Mouse (Mus musculus) testis, adult 2 months (tissue): ENCODE measurements around the gene Pusl1.

ENCODE experiments used
- CTCF ChIP-seq: fragments of 200-500 bp; IDR thresholded peaks from 2 replicates; pipeline ENCODE4 v1.5.1; 2012; ENCODE audit warnings: low read depth, mild to moderate bottlenecking, inconsistent platforms, low read length, moderate library complexity; ENCODE audit not compliant: control insufficient read depth, insufficient read depth, insufficient replicate concordance
- POLR2A ChIP-seq: fragments of 200-500 bp; IDR thresholded peaks from 2 replicates; pipeline ENCODE4 v1.6.1; 2012; ENCODE audit warnings: low read depth, mild to moderate bottlenecking, inconsistent platforms, low read length, moderate library complexity; ENCODE audit not compliant: control insufficient read depth

GRCm38 (mm10) chr4:155895826-155896225 lies 4.2 kb upstream of the Pusl1 start:
- TF ChIP-seq CTCF: no peak
- TF ChIP-seq POLR2A: no peak
